ENCODE assay signal across 8 mouse cellular contexts in genomic region chr12:118930386-118931318, GRCm38 (mm10). TPM values are rescaled to one million over a fixed set of nuclear protein-coding genes. Genes with fewer than 3 reads are reported as not detected.
A peak's percentile ranks its signal among the peaks of the same experiment; 100 is the strongest.
DNase-seq lines count a peak whose midpoint lies in the region; ATAC-seq and TF ChIP-seq lines count a peak whose summit lies in the region.

No protein-coding gene starts in this region.

- no peak overlapping the region for H3K9ac ChIP-seq in embryonic facial prominence, embryonic 14.5 days (ENCODE audit: low read depth, low read length)
- no peak overlapping the region for H3K9ac ChIP-seq in heart, embryonic 15.5 days
- H3K9ac ChIP-seq in kidney, embryonic 16.5 days (replicated peaks; ENCODE audit: low read length), result no peak overlapping the region
- 0 out of 2 replicates have a peak overlapping the region, but pooled peaks have one; percentile 9 for H3K9ac ChIP-seq in limb, embryonic 13.5 days
- no peak overlapping the region for H3K9ac ChIP-seq in stomach, embryonic 15.5 days

- H3K27me3 ChIP-seq in embryonic facial prominence, embryonic 14.5 days (replicated peaks; ENCODE audit: control insufficient read depth, insufficient read depth, low read length), result no peaks in the 10 kb centered on the region
- no peaks in the 10 kb centered on the region for H3K27me3 ChIP-seq in heart, embryonic 15.5 days
- no peaks in the 10 kb centered on the region for H3K27me3 ChIP-seq in kidney, embryonic 16.5 days (ENCODE audit: insufficient read depth, low read length)
- H3K27me3 ChIP-seq in limb, embryonic 13.5 days, result 0 out of 2 replicates have a peak, but pooled peaks cover 3% of the 10 kb centered on the region
- no peaks in the 10 kb centered on the region for H3K27me3 ChIP-seq in myocyte (ENCODE audit: control insufficient read depth, insufficient read depth, insufficient read length)
- H3K27me3 ChIP-seq in stomach, embryonic 15.5 days (replicated peaks), result no peaks in the 10 kb centered on the region

- no peak overlapping the region for H3K27ac ChIP-seq in embryonic facial prominence, embryonic 14.5 days (replicated peaks; ENCODE audit: low read depth, low read length)
- H3K27ac ChIP-seq in heart, embryonic 15.5 days, result no peak overlapping the region
- H3K27ac ChIP-seq in kidney, embryonic 16.5 days (ENCODE audit: low read length), result no peak overlapping the region
- H3K27ac ChIP-seq in limb, embryonic 13.5 days, result no peak overlapping the region
- H3K27ac ChIP-seq in stomach, embryonic 15.5 days, result no peak overlapping the region

- peak; percentile 74 for ATAC-seq in embryonic facial prominence, embryonic 14.5 days (ENCODE audit: low read depth)
- no peak for ATAC-seq in heart, embryonic 15.5 days (replicated peaks; ENCODE audit: insufficient number of reproducible peaks, insufficient read depth, low FRiP score, low read depth)
- ATAC-seq in kidney, embryonic 16.5 days (ENCODE audit: low FRiP score, low TSS enrichment), result peak; percentile 58; the same call in 1 of the 2 replicates
- peak; percentile 60; the same call in 1 of the 2 replicates for ATAC-seq in limb, embryonic 13.5 days (ENCODE audit: low FRiP score, low read depth)
- peak; percentile 71 for ATAC-seq in stomach, embryonic 15.5 days (ENCODE audit: insufficient read depth, low FRiP score, low read depth)

- H3K4me1 ChIP-seq in embryonic facial prominence, embryonic 14.5 days (ENCODE audit: control insufficient read depth, insufficient read depth, low read length), result no peaks in the 10 kb centered on the region
- 0 out of 2 replicates have a peak, but pooled peaks cover 6% of the 10 kb centered on the region for H3K4me1 ChIP-seq in heart, embryonic 15.5 days (replicated peaks)
- H3K4me1 ChIP-seq in kidney, embryonic 16.5 days (ENCODE audit: insufficient read depth, low read length), result no peaks in the 10 kb centered on the region
- H3K4me1 ChIP-seq in limb, embryonic 13.5 days, result peaks cover 5% of the 10 kb centered on the region
- H3K4me1 ChIP-seq in stomach, embryonic 15.5 days, result no peaks in the 10 kb centered on the region

- 0 out of 2 replicates have a peak overlapping the region, but pooled peaks have one; percentile 0 for H3K4me3 ChIP-seq in embryonic facial prominence, embryonic 14.5 days (ENCODE audit: low read depth, low read length)
- H3K4me3 ChIP-seq in heart, embryonic 15.5 days, result no peak overlapping the region
- H3K4me3 ChIP-seq in kidney, embryonic 16.5 days (ENCODE audit: low read length), result peak overlapping the region; percentile 5; the same call in 1 of the 2 replicates
- H3K4me3 ChIP-seq in limb, embryonic 13.5 days, result peak overlapping the region; percentile 20; the same call in 1 of the 2 replicates
- no peak overlapping the region for H3K4me3 ChIP-seq in myocyte
- no peak overlapping the region for H3K4me3 ChIP-seq in stomach, embryonic 15.5 days (replicated peaks)

- WGBS in embryonic facial prominence, embryonic 14.5 days, result 22% methylated on average over 13 of the region's 13 CpGs
- WGBS in heart, embryonic 15.5 days, result 22% methylated on average over 13 of the region's 13 CpGs
- 23% methylated on average over 13 of the region's 13 CpGs for WGBS in kidney, embryonic 16.5 days
- 24% methylated on average over 13 of the region's 13 CpGs for WGBS in limb, embryonic 13.5 days
- 22% methylated on average over 13 of the region's 13 CpGs for WGBS in stomach, embryonic 15.5 days

- no peaks in the 10 kb centered on the region for H3K9me3 ChIP-seq in embryonic facial prominence, embryonic 14.5 days (ENCODE audit: control insufficient read depth, low read length)
- H3K9me3 ChIP-seq in heart, embryonic 15.5 days (replicated peaks), result no peaks in the 10 kb centered on the region
- no peaks in the 10 kb centered on the region for H3K9me3 ChIP-seq in kidney, embryonic 16.5 days (ENCODE audit: low read length)
- no peaks in the 10 kb centered on the region for H3K9me3 ChIP-seq in limb, embryonic 13.5 days
- no peaks in the 10 kb centered on the region for H3K9me3 ChIP-seq in stomach, embryonic 15.5 days

- no peaks in the 10 kb centered on the region for H3K79me2 ChIP-seq in myocyte (ENCODE audit: control insufficient read depth, insufficient read depth)

- TF ChIP-seq POLR2A in myocyte (IDR thresholded peaks at IDR 0.05; ENCODE audit: insufficient read length, low read depth), result no peak

- no peaks in the 10 kb centered on the region for H3K36me3 ChIP-seq in embryonic facial prominence, embryonic 14.5 days (ENCODE audit: control insufficient read depth, insufficient read depth, low read length)
- no peaks in the 10 kb centered on the region for H3K36me3 ChIP-seq in heart, embryonic 15.5 days
- no peaks in the 10 kb centered on the region for H3K36me3 ChIP-seq in kidney, embryonic 16.5 days (ENCODE audit: insufficient read depth, low read length)
- H3K36me3 ChIP-seq in limb, embryonic 13.5 days, result no peaks in the 10 kb centered on the region
- H3K36me3 ChIP-seq in myocyte (ENCODE audit: control insufficient read depth, insufficient read depth), result no peaks in the 10 kb centered on the region
- no peaks in the 10 kb centered on the region for H3K36me3 ChIP-seq in stomach, embryonic 15.5 days

- H3ac ChIP-seq in myocyte (ENCODE audit: control insufficient read depth, insufficient read length), result no peak overlapping the region

- DNase-seq in B cell, adult 2 months, result peak; percentile 72 to 75
- peak; percentile 77 for DNase-seq in adrenal gland, postnatal 10 days
- DNase-seq in embryonic facial prominence, embryonic 14.5 days (ENCODE audit: low spot score), result peak; percentile 86

- H3K4me2 ChIP-seq in embryonic facial prominence, embryonic 14.5 days (ENCODE audit: low read depth, low read length), result peak overlapping the region; percentile 33; the same call in 1 of the 2 replicates
- peak overlapping the region; percentile 37 for H3K4me2 ChIP-seq in heart, embryonic 15.5 days
- peak overlapping the region; percentile 33 for H3K4me2 ChIP-seq in kidney, embryonic 16.5 days (replicated peaks; ENCODE audit: low read depth, low read length)
- peak overlapping the region; percentile 54 for H3K4me2 ChIP-seq in limb, embryonic 13.5 days (replicated peaks)
- H3K4me2 ChIP-seq in myocyte (ENCODE audit: low read depth), result peak overlapping the region; percentile 39
- H3K4me2 ChIP-seq in stomach, embryonic 15.5 days, result 0 out of 2 replicates have a peak overlapping the region, but pooled peaks have one; percentile 17

TF ChIP-seq in myocyte, 11 proteins besides CTCF, POLR2A, EP300 and RAD21:
- no peak for TF ChIP-seq MYOD1 (IDR thresholded peaks at IDR 0.05; ENCODE audit: control insufficient read depth in 1 of 3, insufficient read length in 2 of 3, low read depth in 2 of 3)
- no peak for TF ChIP-seq TCF3 (IDR thresholded peaks at IDR 0.05; ENCODE audit: insufficient read length, low read depth)
- TF ChIP-seq CEBPB (IDR thresholded peaks at IDR 0.05; ENCODE audit: insufficient read depth, poor library complexity, severe bottlenecking), result no peak
- TF ChIP-seq TCF12 (IDR thresholded peaks at IDR 0.05; ENCODE audit: insufficient read depth, poor library complexity, severe bottlenecking), result no peak
- TF ChIP-seq MYOG (IDR thresholded peaks at IDR 0.05; ENCODE audit: control insufficient read depth in 1 of 3, insufficient read depth in 1 of 3, insufficient read length in 2 of 3, low read depth in 2 of 3), result no peak
- TF ChIP-seq MAX (IDR thresholded peaks at IDR 0.05; ENCODE audit: low read depth), result no peak
- TF ChIP-seq REST (IDR thresholded peaks at IDR 0.05; ENCODE audit: insufficient read depth, insufficient read length), result no peak
- TF ChIP-seq E2F4 (IDR thresholded peaks at IDR 0.05; ENCODE audit: insufficient read depth), result no peak
- TF ChIP-seq POLR2AphosphoS2 (IDR thresholded peaks at IDR 0.05; ENCODE audit: insufficient read length, low read depth), result no peak
- TF ChIP-seq USF1 (IDR thresholded peaks at IDR 0.05; ENCODE audit: low read depth), result no peak
- no peak for TF ChIP-seq SRF (IDR thresholded peaks at IDR 0.05; ENCODE audit: control insufficient read depth, insufficient read length, low read depth)

RNA-seq across cellular contexts. Expression of gene Abcb5, which starts 35.6 kb away (rescaled TPM):
- under 1 TPM; 0.09 to 0.27 TPM for total RNA-seq in adrenal gland, postnatal 10 days (2021)
- not detected in 2 replicates for polyA plus RNA-seq in embryonic facial prominence, embryonic 14.5 days (2014; fragmentation: Nextera tagmentation; extraction: Ambion mirVana)
- polyA plus RNA-seq in heart, embryonic 15.5 days (2015; fragmentation: Nextera tagmentation; extraction: Ambion mirVana), result not detected in 2 replicates
- polyA plus RNA-seq in kidney, embryonic 16.5 days (2015; fragmentation: Nextera tagmentation; extraction: Ambion mirVana), result not detected in 2 replicates
- polyA plus RNA-seq in limb, embryonic 13.5 days (2015; fragmentation: Nextera tagmentation; extraction: Ambion mirVana), result 0.04 and 0.08 TPM in 2 replicates
- not detected for polyA plus RNA-seq in myocyte (2012; fragmentation: generic; extraction: Trizol)
- not detected in 2 replicates for polyA plus RNA-seq in stomach, embryonic 15.5 days (2015; fragmentation: Nextera tagmentation; extraction: Ambion mirVana)

Comparison
In these comparisons a context has a peak if more than half of its experiments do, and no peak if none do; other contexts are left out.
1. H3K4me3 ChIP-seq: peak in embryonic facial prominence, embryonic 14.5 days (single experiment), kidney, embryonic 16.5 days (single experiment) and limb, embryonic 13.5 days (single experiment); none in heart, embryonic 15.5 days (single experiment), myocyte (single experiment) and stomach, embryonic 15.5 days (single experiment).
2. Peak in every context shown above with its lines, with median percentiles within 50 percentile points of each other: DNase-seq and H3K4me2 ChIP-seq.